Mouse (Mus musculus) liver, adult 2 months (tissue): ENCODE data around the gene Spata31d1a.

ENCODE experiments used
- CTCF ChIP-seq: fragments of 200-500 bp; IDR thresholded peaks from 2 replicates; pipeline ENCODE4 v1.5.1; 2011; ENCODE audit warnings: low read depth, low read length, control low read depth
- POLR2A ChIP-seq: fragments of 200-500 bp; IDR thresholded peaks from 2 replicates; pipeline ENCODE4 v1.6.1; 2011; ENCODE audit warnings: low read length, control low read depth; ENCODE audit not compliant: insufficient read depth; ENCODE audit errors: extremely low read depth

GRCm38 (mm10) chr13:59750310-59750709 lies 40.2 kb upstream of the Spata31d1a start:
- TF ChIP-seq POLR2A (no peak), CTCF (no peak)
